Mouse (Mus musculus) cerebellum, postnatal 36 days (tissue): ENCODE data around the gene Trim14.

Experiments
- DNase-seq, 2 experiments: peaks; one replicate each; pipeline ENCODE4 v3.0.0; 2021 to 2022; ENCODE audit warnings: mixed read lengths in 2 of 2

Trim14 gene

GRCm38 (mm10) chr4:46475101-46475500 is 60.8 kb downstream of the Trim14 start:
- DNase-seq = no peak

DNA sequence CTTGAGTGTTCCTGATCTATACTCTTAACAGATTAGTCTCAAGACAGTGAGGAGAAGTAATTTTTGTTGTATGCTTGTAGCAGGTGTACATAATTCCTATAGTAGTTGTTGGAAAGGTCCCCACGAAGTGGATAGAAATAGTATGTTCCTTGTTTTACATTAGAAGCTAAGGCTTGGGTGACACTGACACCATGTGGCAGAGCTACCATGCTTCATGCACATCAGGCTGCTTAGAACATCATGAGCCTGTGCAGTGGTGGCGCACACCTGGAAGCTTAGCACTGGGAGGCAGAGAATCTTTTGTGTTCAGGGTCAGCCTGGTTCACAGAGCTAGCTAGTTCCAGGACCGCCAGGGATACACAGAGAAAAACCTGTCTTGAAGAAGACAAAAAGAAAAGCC is 70.2 kb downstream of the Trim14 start:
- no peak for DNase-seq

DNA sequence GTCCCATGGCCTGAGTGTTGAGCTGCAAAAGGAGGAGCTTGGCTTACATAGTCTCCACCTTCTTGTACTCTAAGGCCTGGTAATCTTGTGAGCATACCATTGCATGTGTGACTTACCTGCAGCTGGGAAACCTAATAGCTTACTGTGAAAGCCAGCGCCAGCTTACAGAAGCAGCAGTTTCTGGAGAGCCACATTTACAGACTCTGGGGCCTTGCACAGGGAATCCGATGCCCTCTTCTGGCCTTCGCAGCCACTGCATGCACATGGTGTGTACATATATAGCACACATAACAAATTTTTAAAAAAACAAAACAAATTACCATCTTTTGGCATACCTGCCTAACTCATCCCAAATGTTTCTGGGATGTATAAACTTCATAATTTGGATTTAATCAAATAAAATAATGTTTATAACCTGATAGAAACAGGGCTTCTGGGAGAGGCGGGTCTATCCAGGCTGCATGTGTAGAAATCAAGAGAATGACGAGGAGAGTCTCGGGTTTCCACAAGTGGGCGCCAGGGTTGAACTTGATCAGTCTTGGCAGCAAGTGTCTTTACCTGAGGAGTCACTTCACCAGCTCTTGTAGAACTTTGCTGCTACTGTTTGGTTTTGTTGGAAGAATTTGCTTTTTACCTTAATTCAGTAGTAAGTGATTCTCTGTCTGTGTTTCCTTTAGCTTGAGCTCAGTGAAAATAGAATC is 72.7 kb downstream of the Trim14 start:
- DNase-seq = peak in 1 of 2 experiments; percentile 23

DNA sequence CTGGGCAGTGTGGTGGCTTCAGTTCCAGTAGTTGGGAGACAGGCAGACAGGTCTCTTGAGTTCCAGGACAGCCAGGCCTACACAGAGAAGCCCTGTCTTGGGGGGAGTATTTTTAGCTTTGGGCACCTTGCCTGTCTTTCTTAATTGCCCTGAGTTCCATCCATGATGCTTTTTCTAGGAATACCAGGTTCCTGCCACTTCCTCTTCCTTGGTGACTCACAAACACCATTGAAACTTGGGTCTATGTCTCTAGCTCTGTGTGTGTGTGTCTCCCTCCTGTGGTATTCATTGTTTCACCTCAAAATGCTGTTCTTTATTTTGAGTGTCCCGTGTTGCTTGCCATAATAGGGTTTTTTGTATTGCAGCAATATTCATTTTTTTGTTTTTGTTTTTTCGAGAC is 77.5 kb downstream of the Trim14 start:
- no peak for DNase-seq

DNA sequence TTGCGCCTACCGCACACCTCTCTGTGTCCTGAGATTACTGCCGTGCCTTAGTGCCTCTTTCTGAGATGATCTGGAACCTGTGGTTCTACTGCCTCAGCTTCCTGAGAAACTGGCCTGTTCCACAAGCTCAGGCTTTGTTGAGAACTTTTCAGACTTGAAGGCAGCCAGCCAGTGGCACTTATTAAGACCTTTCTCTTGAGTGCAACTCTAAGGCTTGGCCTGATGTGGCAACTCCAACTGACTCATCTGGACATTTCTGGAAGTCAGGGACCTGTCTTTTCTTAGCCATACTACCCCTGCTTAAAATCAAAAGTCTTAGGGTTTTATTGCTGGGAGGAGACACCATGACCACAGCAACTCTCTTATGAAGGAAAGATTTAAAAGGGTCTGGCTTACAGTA is 78.8 kb downstream of the Trim14 start:
- DNase-seq = no peak

GRCm38 (mm10) chr4:46456762-46457161 is 79.2 kb downstream of the Trim14 start:
- DNase-seq = no peak

DNA sequence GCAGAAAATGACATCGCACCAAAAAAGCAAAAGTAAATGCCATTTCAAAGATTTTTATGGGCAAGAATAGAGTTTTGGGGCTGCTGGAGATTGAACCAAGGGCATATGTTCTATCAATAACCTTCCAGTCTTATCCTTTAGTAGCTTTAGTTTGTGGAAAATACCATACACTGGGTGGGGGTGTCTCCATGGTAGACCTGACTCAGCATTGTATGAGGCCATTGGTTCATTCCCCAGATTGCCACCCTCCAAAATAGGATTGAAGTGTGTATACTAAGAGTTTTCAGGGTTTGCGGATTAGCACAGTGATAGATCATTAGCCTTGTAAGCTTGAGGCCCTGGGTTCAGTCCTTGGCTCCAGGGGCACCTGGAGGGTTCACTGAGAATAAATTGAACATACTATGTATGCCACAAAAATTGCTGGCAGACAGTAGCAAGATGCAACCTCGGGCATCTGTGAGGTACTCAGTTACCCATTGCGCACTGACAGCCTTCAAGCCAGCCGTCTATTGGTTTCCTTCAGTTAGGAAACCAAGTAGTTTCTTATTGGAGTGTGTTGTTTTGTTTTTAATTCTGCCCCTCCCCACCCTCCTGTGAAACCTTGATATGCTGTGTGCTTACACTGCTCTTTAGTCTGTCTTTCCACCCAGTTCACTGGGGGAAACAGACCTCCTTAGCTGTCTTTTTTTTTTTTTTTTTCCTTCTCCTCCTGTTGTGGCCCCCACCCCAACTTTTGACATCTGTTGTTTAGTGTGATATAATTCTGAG is 81.7 kb downstream of the Trim14 start:
- no peak for DNase-seq

GRCm38 (mm10) chr4:46452855-46453719 is 82.9 kb downstream of the Trim14 start:
- DNase-seq = no peak

DNA sequence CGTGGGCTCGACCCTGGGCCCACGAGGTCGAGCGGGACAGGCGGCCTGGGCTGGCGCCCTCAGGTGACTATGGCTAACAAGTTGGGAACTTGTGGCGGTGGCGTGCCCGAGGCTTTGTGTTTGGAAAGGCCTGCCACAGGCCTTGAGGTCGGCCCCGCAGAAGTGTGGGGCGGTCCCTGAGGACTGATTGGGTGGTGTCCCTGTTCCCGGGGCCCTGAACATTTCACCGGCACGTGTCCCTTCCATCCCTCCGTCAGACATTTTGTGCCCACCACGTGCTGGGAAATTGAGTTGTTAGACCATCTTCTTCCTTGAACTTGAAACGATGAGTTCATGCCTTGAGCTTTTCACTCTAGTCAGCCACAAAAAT is 83.5 kb downstream of the Trim14 start:
- DNase-seq = peak; percentile 45 to 47

DNA sequence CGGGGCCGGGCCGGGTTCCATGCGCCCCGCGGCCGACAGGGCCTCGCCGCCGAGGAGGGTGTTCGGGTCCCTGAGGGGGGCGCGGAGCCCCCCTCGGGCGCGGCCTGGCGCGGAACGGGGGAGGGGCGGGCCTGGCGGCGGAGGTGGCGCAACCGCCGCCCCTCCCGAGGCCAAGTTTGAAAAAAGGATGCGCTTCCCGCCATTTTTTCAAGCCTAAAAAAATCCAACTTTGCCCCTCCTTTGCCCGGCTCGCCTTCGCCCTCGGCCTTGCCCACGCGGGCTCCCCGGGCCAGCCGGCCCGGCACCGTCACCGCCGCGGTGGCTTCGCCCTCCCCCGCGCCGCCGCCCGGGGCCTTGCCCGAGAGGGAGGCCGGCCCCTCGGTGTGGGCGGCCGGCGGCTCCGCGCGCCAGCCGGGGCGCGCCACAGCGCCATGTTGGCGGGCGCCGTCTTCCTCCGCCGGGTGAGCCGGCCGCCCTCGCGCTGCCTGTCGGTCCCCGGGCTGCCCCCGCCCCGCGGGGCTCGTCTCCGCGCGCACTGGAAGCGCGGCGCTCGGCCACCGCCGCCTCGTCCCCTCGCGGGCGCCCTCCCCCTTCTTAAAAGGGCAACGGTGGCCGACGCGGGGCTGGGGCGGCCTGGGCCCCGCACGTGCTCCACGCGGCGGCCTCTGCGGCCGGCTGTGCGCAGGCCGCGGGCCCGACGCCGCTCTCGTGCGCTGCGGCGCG is 84.0 kb downstream of the Trim14 start:
- DNase-seq = peak; percentile 69 to 81

DNA sequence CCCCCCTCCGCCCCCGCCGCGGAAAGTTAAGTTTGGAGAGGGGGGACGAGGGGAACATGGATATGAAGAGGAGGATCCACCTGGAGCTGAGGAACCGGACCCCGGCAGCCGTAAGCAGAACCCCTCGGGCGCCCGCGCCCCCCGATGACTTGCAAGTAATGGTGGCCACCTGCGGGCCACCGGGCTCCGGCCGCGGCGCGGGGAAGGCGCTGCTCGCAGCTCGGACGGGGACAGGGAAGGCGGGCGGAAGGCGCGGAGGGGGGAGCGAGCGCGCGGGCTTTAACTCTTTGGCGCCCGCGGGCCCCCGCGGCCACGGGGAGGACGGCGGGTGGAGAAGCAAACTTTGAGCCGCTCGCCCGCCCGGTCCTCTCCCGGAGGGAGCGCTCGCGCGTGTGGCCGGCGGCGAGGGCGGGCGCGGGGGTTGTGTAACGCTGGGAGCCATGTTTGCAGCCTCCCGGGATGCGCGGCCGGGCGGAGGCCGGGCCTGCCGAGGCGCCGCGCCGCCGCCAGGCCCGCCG is 84.6 kb downstream of the Trim14 start:
- peak; percentile 74 to 77 for DNase-seq

- DNase-seq = peak; percentile 91 to 93
Observed at GRCm38 (mm10) chr4:46450519-46451131, 85.3 kb downstream of the Trim14 start, which contains the start of gene Anp32b. TSS of gene Anp32b (plus strand) at chr4:46450902.

DNA sequence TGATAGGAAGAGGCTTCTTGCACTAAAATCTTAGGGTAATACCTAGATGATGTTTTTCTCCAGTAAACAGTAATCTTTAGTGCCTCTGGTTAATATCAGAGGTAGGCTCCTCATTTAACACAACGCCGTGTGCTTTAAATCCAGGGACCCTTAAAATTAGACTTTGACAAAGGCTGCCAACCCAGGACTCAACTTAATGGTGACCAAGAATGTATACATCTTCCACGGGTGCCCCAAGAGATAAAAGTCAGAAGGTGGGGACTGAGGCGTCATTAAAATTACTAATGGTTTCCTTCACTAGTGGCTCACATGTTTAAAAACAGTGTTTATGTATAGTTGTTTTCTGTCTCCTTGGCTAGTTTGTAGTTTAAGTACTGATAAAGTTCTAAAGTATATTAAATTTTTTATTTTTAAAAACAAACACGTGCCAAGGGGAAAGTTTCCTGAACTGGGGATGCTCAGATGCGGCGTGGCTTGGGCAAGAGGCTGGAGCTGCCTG is 85.9 kb downstream of the Trim14 start:
- no peak for DNase-seq

DNA sequence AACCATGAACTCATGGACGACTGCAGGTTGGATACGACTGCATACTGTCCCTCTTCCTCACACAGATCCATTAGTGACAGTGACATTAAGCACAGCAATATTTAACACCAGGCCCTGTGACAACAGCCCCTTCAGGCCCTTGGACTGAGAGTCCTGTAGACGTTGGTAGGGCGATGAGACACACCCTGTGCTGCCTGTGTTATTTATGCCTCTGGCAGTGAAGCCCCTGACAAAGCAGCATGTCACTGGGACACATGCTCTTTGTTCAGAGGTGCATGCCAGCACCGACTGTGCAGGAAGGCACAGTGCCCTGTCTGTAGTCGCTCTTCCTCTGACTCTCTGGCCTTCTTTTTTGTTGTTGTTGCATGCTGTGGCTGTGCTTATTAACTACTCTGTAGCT is 87.1 kb downstream of the Trim14 start:
- DNase-seq = peak; percentile 72 to 74

DNA sequence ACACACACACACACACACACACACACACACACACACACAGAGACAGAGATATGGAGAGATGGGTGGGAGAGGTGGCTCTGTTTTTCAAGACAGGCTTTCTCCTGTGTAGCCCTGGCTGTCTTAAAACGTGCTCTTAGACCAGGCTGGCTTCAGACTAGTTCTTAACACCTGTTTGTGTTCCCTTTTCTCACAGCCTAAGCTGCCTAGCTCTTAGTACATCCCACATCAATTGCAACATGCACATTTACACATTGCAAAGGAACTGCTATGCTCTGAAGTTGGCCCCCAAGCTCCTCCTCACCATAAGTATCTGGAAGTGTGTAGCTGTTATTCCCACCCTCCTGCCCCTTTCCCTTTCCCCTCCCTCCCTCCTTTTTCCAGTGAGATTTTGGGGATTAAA is 88.5 kb downstream of the Trim14 start:
- DNase-seq = no peak

DNA sequence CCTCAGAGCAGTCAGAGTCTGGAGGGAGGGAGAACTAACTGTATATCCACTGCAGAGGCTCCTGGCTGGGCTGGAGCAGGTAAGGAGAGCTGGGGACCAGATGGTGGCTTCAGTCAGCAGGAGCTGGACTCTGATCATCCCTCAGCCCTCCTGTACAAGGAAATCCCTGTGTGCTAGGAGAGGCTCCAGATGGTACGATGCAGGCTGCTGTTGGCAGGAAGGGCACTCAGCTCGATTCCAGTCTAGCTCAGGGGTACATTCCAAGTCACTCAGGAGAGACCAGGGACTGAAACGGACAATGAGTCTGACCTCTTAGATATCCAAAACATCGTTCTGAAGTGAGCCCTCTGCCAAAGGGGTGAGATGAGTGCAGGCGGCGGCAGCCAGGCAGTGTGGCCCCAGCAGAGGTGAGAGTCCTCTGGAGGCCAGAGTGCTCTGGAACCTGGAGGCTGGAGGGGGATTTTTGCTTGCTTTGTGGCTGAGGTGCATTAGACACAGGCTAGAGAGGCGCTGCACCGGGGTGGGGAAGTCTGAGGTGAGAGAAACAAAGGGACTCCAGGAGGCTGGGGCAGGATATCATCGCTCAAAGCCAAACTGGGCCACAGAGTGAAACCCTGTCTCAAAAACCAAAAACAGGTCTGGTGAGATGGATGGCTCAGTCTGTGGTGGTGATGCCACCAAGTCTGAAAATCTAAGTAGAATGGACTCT is 90.5 kb downstream of the Trim14 start:
- peak; percentile 74 to 75 for DNase-seq
